Mouse (Mus musculus) left cerebral cortex, adult 18-20 months (tissue): ENCODE data around the gene Ube4b. TPM values are rescaled to one million over a fixed set of nuclear protein-coding genes. Genes with fewer than 3 reads are reported as not detected.
"Not testable (repeated sequence)": the region's sequence is repeated elsewhere in the genome, so short reads cannot be mapped to it uniquely, and the experiment has no call there.

Experiments used
- DNase-seq, 2 experiments: peaks; one replicate each; pipeline ENCODE4 v3.0.0; 2021 to 2022; ENCODE audit warnings: low spot score in 2 of 2, mixed read lengths in 1 of 2
- total RNA-seq, 2 experiments: library from RNA; stranded (reverse); gene quantifications; 2 replicates each; pipeline ENCODE4 v1.2.3; 2021

The Ube4b gene
- total RNA-seq, 2 experiments from 2014 or later: 101 to 106 TPM

GRCm38 (mm10) chr4:149442436-149442835 is 15.9 kb upstream of the Ube4b start:
- no peak for DNase-seq

- no peak for DNase-seq
These were observed 14.0 kb upstream of the Ube4b start for GRCm38 (mm10) chr4:149440576-149440975.

GRCm38 (mm10) chr4:149431887-149432286 is 5.3 kb upstream of the Ube4b start:
- DNase-seq: not testable (repeated sequence)

- DNase-seq: no peak
These were observed 3.0 kb upstream of the Ube4b start for GRCm38 (mm10) chr4:149429592-149429991.

GRCm38 (mm10) chr4:149425801-149426292 is 702 bp downstream of the Ube4b start:
- DNase-seq: peak; percentile 34 to 48

GRCm38 (mm10) chr4:149424755-149425154 is 1.8 kb downstream of the Ube4b start:
- no peak for DNase-seq

- DNase-seq: no peak
These were observed 8.6 kb downstream of the Ube4b start for GRCm38 (mm10) chr4:149417854-149418365.

- DNase-seq: no peak
These were observed 9.6 kb downstream of the Ube4b start for GRCm38 (mm10) chr4:149416986-149417385.

- DNase-seq: no peak
These were observed 10.1 kb downstream of the Ube4b start for GRCm38 (mm10) chr4:149416417-149416816.

- DNase-seq: no peak
These were observed 10.8 kb downstream of the Ube4b start for GRCm38 (mm10) chr4:149415651-149416169.

GRCm38 (mm10) chr4:149414259-149414658 is 12.3 kb downstream of the Ube4b start:
- DNase-seq: no peak

GRCm38 (mm10) chr4:149409759-149410158 is 16.8 kb downstream of the Ube4b start:
- no peak for DNase-seq

GRCm38 (mm10) chr4:149408331-149408730 is 18.2 kb downstream of the Ube4b start:
- DNase-seq: no peak

- DNase-seq: no peak
These were observed 19.1 kb downstream of the Ube4b start for GRCm38 (mm10) chr4:149407461-149407860.

- DNase-seq: no peak
These were observed 20.7 kb downstream of the Ube4b start for GRCm38 (mm10) chr4:149405713-149406443.

- DNase-seq: peak; percentile 56 to 69
These were observed 21.7 kb downstream of the Ube4b start for GRCm38 (mm10) chr4:149404640-149405465.

- no peak for DNase-seq
These were observed 23.5 kb downstream of the Ube4b start for GRCm38 (mm10) chr4:149403037-149403436.

GRCm38 (mm10) chr4:149401591-149401982 is 25.0 kb downstream of the Ube4b start:
- DNase-seq: no peak

- DNase-seq: no peak
These were observed 25.5 kb downstream of the Ube4b start for GRCm38 (mm10) chr4:149400878-149401590.

- DNase-seq: no peak
These were observed 27.1 kb downstream of the Ube4b start for GRCm38 (mm10) chr4:149399331-149399910.
